Mouse (Mus musculus): ENCODE data around the gene Pacsin1.
"Not testable (repeated sequence)": the region's sequence is repeated elsewhere in the genome, so short reads cannot be mapped to it uniquely, and the experiment has no call there.

The Pacsin1 gene

GRCm38 (mm10) chr17:27636132-27637020, 18.9 kb upstream of the Pacsin1 start, which contains the start of gene Rps10:
Rps10 (minus strand) TSS chr17:27636669.
- no peak for DNase-seq (ENCODE audit: low spot score)

- no peak for DNase-seq (ENCODE audit: low spot score)
Observed at GRCm38 (mm10) chr17:27637333-27637732, 18.0 kb upstream of the Pacsin1 start.

- DNase-seq (ENCODE audit: low spot score), result no peak
Observed at GRCm38 (mm10) chr17:27638921-27639332, 16.4 kb upstream of the Pacsin1 start.

- not testable (repeated sequence) for DNase-seq (ENCODE audit: low spot score)
Observed at GRCm38 (mm10) chr17:27639851-27640250, 15.5 kb upstream of the Pacsin1 start.

GRCm38 (mm10) chr17:27642491-27643062, 12.7 kb upstream of the Pacsin1 start:
- DNase-seq (ENCODE audit: low spot score), result no peak

GRCm38 (mm10) chr17:27643101-27643500, 12.2 kb upstream of the Pacsin1 start:
- no peak for DNase-seq (ENCODE audit: low spot score)

GRCm38 (mm10) chr17:27643756-27644155, 11.6 kb upstream of the Pacsin1 start:
- no peak for DNase-seq (ENCODE audit: low spot score)

GRCm38 (mm10) chr17:27644572-27644971, 10.7 kb upstream of the Pacsin1 start:
- DNase-seq (ENCODE audit: low spot score), result no peak

- no peak for DNase-seq (ENCODE audit: low spot score)
Observed at GRCm38 (mm10) chr17:27645807-27646206, 9.5 kb upstream of the Pacsin1 start.

- no peak for DNase-seq (ENCODE audit: low spot score)
Observed at GRCm38 (mm10) chr17:27650160-27650559, 5.1 kb upstream of the Pacsin1 start.

GRCm38 (mm10) chr17:27650586-27650985, 4.7 kb upstream of the Pacsin1 start:
- DNase-seq (ENCODE audit: low spot score), result no peak

GRCm38 (mm10) chr17:27652046-27652790, 3.1 kb upstream of the Pacsin1 start:
- DNase-seq (ENCODE audit: low spot score), result no peak

GRCm38 (mm10) chr17:27653253-27653959, 1.9 kb upstream of the Pacsin1 start:
- no peak for DNase-seq (ENCODE audit: low spot score)

- DNase-seq (ENCODE audit: low spot score), result no peak
Observed at GRCm38 (mm10) chr17:27656011-27656399, 696 bp downstream of the Pacsin1 start.

GRCm38 (mm10) chr17:27656414-27656813, 1.1 kb downstream of the Pacsin1 start:
- DNase-seq (ENCODE audit: low spot score), result no peak

- DNase-seq (ENCODE audit: low spot score), result no peak
Observed at GRCm38 (mm10) chr17:27657123-27657522, 1.8 kb downstream of the Pacsin1 start.

- DNase-seq (ENCODE audit: low spot score), result no peak
Observed at GRCm38 (mm10) chr17:27658767-27659166, 3.5 kb downstream of the Pacsin1 start.

GRCm38 (mm10) chr17:27671720-27672119, 16.4 kb downstream of the Pacsin1 start:
- no peak for DNase-seq (ENCODE audit: low spot score)

GRCm38 (mm10) chr17:27673945-27674344, 18.6 kb downstream of the Pacsin1 start:
- DNase-seq (ENCODE audit: low spot score), result no peak

GRCm38 (mm10) chr17:27675453-27675852, 20.1 kb downstream of the Pacsin1 start:
- no peak for DNase-seq (ENCODE audit: low spot score)

GRCm38 (mm10) chr17:27676270-27676669, 21.0 kb downstream of the Pacsin1 start:
- DNase-seq (ENCODE audit: low spot score), result no peak

GRCm38 (mm10) chr17:27677756-27678155, 22.4 kb downstream of the Pacsin1 start:
- DNase-seq (ENCODE audit: low spot score), result no peak
